Mouse (Mus musculus) stomach, embryonic 16.5 days (tissue): ENCODE data around the gene Nudt14. TPM values are rescaled to one million over a fixed set of nuclear protein-coding genes. Genes with fewer than 3 reads are reported as not detected.

Experiments used
- ATAC-seq: fragments of 200-750 bp; cut with Nextera tagmentation; 2 replicates; pipeline ENCODE4 v1.8.0; 2017; ENCODE audit warnings: moderate number of reproducible peaks, moderate TSS enrichment; ENCODE audit not compliant: insufficient read depth, low FRiP score
- H3K27ac ChIP-seq: fragments of 300-500 bp; sonication (generic); 2 replicates; pipeline ENCODE4 v1.5.1; 2014; ENCODE audit warnings: low read length
- H3K27me3 ChIP-seq: fragments of 300-500 bp; sonication (generic); 2 replicates; pipeline ENCODE4 v1.6.1; 2014; ENCODE audit warnings: low read length, control low read depth, mixed read lengths; ENCODE audit not compliant: control insufficient read depth, insufficient read depth
- H3K36me3 ChIP-seq: fragments of 300-500 bp; sonication (generic); 2 replicates; pipeline ENCODE4 v1.6.1; 2014; ENCODE audit warnings: low read length; ENCODE audit not compliant: control insufficient read depth, insufficient read depth
- H3K4me1 ChIP-seq: fragments of 300-500 bp; sonication (generic); 2 replicates; pipeline ENCODE4 v1.6.1; 2014; ENCODE audit warnings: low read length, control low read depth, mixed read lengths; ENCODE audit not compliant: control insufficient read depth, insufficient read depth
- H3K4me2 ChIP-seq: fragments of 300-500 bp; sonication (generic); 2 replicates; pipeline ENCODE4 v1.6.1; 2014; ENCODE audit warnings: low read depth, low read length, mixed read lengths
- H3K4me3 ChIP-seq: fragments of 300-500 bp; sonication (generic); replicated peaks from 2 replicates; pipeline ENCODE4 v1.5.1; 2014; ENCODE audit warnings: mild to moderate bottlenecking, low read length
- H3K9ac ChIP-seq: fragments of 300-500 bp; sonication (generic); 2 replicates; pipeline ENCODE4 v1.6.1; 2014; ENCODE audit warnings: low read length
- H3K9me3 ChIP-seq: fragments of 300-500 bp; sonication (generic); replicated peaks from 2 replicates; pipeline ENCODE4 v1.6.1; 2016; ENCODE audit warnings: low read length, control low read depth; ENCODE audit not compliant: control insufficient read depth
- WGBS: fragments of 180-500 bp; shearing (Covaris S2); extraction: QIAGEN DNeasy Blood & Tissue Kit; methylation state at CpG from one replicate; pipeline ENCODE4 v1.1.7; 2014; 5-methylcytosine and 5-hydroxymethylcytosine counted together
- polyA plus RNA-seq: library from polyadenylated mRNA; unstranded; fragments of >200 nt; fragmentation: Nextera tagmentation; extraction: Ambion mirVana; gene quantifications from 2 replicates; pipeline ENCODE4 v1.2.1, GENCODE M21; 2015

Gene Nudt14
- polyA plus RNA-seq, 1 experiment from 2014 or later, result 80.2 TPM

DNA sequence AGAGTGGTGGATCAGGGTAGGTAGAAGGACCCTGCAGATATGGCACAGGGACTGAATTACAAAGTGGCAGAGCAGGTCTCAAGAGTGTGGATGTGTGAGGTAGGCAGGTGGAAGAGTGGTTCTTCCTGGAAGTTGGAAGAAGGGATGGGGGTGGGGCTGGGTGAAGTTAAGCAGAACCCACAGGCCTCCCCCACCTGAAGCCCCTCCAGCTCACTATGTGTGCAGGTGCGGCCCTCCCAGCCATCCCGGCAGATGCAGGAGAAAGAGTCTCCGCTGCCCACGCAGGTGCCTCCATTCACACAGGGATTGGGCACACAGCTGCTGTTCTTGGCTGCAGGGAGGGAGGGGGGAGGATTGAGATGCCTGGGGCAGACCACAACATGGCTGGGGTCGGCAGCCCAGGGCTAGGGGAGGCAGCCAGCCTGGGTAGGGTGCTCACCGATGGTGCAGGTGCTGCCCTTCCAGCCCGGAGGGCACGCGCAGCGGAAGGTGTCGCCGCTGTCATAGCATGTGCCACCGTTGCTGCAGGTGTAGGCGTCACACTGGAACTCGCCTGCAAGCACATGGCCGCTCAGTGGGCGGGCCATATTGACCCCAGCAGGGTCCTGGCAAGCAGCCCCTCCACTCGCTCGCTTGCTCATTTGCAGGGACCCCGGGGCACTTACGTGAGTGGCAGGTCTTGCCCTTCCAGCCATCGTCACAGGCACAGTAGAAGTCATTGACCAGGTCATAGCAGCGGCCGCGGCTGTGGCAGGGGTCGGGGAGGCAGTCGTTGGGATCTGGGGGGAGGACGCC lies 28.8 kb downstream of the Nudt14 start:
- Histone ChIP-seq H3K36me3 (no peaks in the 10 kb centered on the region), H3K9me3 (no peaks in the 10 kb centered on the region), H3K4me3 (no peak overlapping the region), H3K27ac (no peak overlapping the region), H3K9ac (no peak overlapping the region), H3K4me1 (no peaks in the 10 kb centered on the region), H3K27me3 (no peaks in the 10 kb centered on the region), H3K4me2 (no peak overlapping the region)
- no peak for ATAC-seq
- 89% methylated on average over 28 of the region's 28 CpGs for WGBS

DNA sequence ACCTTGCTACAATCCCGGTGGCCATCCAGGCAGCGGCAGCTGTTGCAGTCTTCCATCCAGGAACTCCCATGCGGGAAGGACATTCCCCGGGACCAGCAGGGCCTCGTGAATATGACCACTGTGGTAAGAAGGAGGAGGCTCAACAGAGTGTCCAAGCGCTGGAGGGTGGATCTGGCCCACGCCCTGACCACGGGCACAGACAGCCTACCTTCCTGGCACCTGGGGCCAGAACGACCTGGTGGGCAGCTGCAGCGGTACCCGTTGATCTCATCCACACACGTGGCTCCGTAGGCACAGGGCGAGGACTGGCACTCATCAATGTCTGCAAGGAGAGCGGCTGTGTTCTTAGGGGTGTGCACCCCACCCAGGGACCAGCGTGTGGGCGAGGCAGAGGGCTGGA lies 30.2 kb downstream of the Nudt14 start:
- Histone ChIP-seq H3K4me3 (no peak overlapping the region), H3K4me1 (no peaks in the 10 kb centered on the region), H3K9me3 (no peaks in the 10 kb centered on the region), H3K36me3 (no peaks in the 10 kb centered on the region), H3K4me2 (no peak overlapping the region), H3K27ac (no peak overlapping the region), H3K27me3 (no peaks in the 10 kb centered on the region), H3K9ac (no peak overlapping the region)
- WGBS, result 87% methylated on average over 17 of the region's 17 CpGs
- no peak for ATAC-seq

DNA sequence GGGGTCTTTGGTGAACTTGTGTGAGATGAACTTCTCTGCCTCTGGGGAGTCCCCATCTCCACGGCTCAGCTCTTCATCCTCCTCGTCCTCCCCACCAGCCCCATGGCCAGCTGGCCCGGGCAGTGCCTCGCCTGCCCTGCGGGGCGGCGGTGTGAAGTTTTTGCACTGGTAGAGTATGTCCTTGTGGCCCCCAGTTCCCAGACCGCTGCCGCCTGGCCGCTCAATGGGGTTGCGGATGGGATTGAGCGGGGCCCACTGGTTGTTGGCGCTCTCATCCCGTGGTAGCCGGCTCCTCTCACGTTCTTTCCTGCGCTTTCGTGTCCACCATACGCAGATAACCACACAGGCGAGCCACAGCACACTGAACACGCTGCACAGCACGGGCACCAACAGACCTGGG lies 32.9 kb downstream of the Nudt14 start:
- no peaks in the 10 kb centered on the region for H3K9me3 ChIP-seq
- WGBS, result 91% methylated on average over 22 of the region's 22 CpGs
- no peak overlapping the region for H3K4me2 ChIP-seq
- no peaks in the 10 kb centered on the region for H3K4me1 ChIP-seq
- H3K27ac ChIP-seq, result no peak overlapping the region
- no peak for ATAC-seq
- no peak overlapping the region for H3K9ac ChIP-seq
- H3K36me3 ChIP-seq, result no peaks in the 10 kb centered on the region
- no peaks in the 10 kb centered on the region for H3K27me3 ChIP-seq
- H3K4me3 ChIP-seq, result no peak overlapping the region

DNA sequence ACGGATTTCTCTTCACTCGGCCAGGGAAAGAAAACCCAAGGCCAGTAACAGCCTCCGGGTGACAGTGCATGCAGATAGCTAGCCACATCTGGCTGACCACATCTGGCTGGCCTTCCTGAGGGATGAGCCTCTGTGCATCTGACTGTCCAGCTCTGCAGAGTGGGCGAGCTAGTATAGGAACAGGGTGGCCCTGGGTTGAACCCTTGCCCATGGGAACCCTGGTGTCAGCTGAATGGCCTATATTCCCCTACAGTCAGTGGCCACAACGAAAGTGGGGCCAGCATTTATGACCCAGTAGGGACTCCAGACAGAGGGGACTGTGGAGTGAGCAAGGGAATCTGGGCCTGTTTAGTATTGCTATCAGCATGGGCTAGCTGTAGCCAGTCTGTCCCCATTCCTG lies 36.9 kb downstream of the Nudt14 start:
- Histone ChIP-seq H3K9ac (no peak overlapping the region), H3K9me3 (no peaks in the 10 kb centered on the region), H3K27ac (no peak overlapping the region), H3K4me3 (no peak overlapping the region), H3K36me3 (no peaks in the 10 kb centered on the region), H3K4me2 (no peak overlapping the region), H3K4me1 (no peaks in the 10 kb centered on the region), H3K27me3 (no peaks in the 10 kb centered on the region)
- ATAC-seq, result no peak
- WGBS, result 81% methylated on average over 5 of the region's 5 CpGs

DNA sequence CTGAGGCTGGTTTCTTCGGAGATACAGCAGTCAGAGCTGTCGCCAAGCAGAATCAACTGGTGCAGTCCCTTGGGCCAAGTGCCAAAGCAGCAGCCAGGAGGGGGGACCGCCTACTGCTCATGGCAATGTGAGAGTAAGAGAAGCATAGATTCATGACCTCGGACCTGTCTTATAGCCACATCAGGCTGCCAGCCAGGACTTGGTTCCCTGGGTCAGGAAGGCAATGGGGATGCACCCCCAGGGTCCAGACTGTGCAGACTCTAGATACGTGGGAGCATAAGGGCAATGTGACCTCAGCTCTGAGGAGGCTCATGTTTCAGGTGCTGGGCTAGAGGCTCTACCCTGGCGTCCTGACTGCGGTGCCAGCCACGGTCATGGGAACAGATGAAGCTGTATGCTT lies 38.0 kb downstream of the Nudt14 start:
- no peaks in the 10 kb centered on the region for H3K4me1 ChIP-seq
- H3K9ac ChIP-seq, result no peak overlapping the region
- no peaks in the 10 kb centered on the region for H3K36me3 ChIP-seq
- H3K27me3 ChIP-seq, result no peaks in the 10 kb centered on the region
- no peak overlapping the region for H3K4me2 ChIP-seq
- ATAC-seq, result no peak
- H3K9me3 ChIP-seq, result no peaks in the 10 kb centered on the region
- H3K4me3 ChIP-seq, result no peak overlapping the region
- no peak overlapping the region for H3K27ac ChIP-seq
- WGBS, result 63% methylated on average over 8 of the region's 8 CpGs

DNA sequence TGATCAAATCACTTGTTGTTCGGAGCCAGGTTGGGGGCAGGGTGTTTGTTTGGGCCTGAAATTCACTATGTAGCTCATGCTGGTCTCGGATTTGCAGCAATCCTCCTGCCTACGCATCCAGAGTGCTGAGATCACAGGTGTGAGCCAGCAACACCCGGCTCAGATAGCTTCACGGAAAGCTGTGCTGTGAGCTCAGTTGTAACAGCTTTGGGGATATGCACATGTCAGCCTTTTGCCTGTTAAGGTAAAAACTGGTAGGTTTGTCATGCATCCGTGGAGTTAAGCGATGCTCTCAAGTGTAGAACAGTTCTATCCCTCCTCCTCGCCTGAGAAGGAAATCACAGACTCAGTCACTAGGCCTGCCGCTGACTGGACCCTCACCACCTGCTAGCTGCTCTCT lies 41.3 kb downstream of the Nudt14 start:
- Histone ChIP-seq H3K4me2 (no peak overlapping the region), H3K9ac (no peak overlapping the region), H3K27ac (no peak overlapping the region), H3K36me3 (no peaks in the 10 kb centered on the region), H3K9me3 (no peaks in the 10 kb centered on the region), H3K4me3 (no peak overlapping the region), H3K27me3 (no peaks in the 10 kb centered on the region; the same call in 1 of the 2 replicates), H3K4me1 (peaks cover 7% of the 10 kb centered on the region; the same call in 1 of the 2 replicates)
- WGBS, result 84% methylated on average over 9 of the region's 9 CpGs
- no peak for ATAC-seq

DNA sequence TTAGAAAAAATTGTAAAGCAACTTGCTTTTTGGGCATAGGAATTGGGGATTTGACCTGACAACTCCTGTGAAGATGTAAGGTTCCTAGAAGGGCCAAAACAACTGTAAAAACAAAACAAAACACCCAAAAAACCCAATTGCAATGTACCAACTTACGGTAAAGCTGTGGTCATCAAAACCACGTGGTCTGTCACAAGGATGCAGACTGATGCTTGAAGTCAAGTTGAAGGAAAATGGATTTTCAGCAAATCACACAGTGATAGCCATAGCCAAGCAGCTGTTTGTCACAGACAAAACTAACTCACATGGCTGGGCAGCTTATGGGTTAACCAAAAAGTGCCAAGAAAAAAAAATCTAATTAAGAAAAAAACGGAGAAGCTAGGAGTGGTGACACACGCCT lies 43.0 kb downstream of the Nudt14 start:
- no peak for ATAC-seq
- 59% methylated on average over 4 of the region's 4 CpGs for WGBS
- Histone ChIP-seq H3K4me3 (no peak overlapping the region), H3K9me3 (no peaks in the 10 kb centered on the region), H3K4me1 (peaks cover 12% of the 10 kb centered on the region; the same call in 1 of the 2 replicates), H3K27ac (no peak overlapping the region), H3K9ac (no peak overlapping the region), H3K4me2 (no peak overlapping the region), H3K27me3 (no peaks in the 10 kb centered on the region; the same call in 1 of the 2 replicates), H3K36me3 (no peaks in the 10 kb centered on the region)

DNA sequence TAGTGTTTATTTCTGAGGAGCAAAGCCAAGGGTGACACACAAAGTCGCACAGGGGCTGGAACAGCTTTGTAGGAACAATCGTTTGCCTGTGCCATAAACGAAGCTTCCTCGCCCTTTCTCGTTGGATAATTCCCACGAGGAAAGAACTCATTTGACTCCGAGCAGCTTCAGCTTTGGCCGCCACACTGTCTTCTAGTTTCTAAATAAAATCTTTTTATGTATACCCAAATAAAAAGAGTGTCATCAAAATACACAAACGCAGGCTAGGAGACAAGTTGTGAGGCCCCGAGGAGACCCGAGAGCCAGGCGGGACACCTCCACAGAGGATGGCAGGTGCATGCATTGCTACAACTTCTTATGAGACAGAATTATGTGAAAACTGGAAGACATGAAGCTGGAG lies 43.6 kb downstream of the Nudt14 start:
- WGBS, result 62% methylated on average over 12 of the region's 12 CpGs

DNA sequence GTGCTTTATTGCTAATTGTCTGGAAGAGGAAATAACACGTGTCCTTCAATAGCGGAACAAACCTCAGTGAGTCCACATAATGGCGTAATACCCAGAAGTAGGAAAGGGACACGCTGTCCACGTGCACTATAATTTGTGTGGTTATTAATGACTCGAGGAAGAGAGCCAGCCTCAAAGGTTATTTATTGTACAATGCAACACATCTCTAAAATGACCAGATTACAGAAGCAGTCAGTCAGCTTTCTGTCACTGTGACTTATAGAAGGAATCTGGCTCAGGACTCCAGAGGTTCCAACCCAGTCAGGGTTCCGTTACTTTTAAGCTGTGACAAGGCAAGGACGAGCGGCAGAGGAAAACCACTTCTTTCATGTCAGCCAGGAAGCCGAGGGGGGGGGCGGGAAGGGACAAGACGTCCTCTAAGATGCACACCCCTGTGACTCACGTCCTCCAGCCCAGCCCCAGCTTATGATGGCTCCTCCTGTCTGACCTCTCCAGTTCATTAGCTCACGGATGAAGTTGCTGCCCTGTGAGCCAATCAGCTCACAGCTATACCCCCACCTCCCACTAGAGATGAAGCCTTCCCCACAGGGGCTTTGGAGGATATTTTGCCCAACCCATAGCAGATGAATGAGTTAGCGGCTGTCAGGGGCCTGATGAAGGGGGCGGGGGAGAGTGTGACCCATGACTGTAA lies 44.3 kb downstream of the Nudt14 start:
- H3K27me3 ChIP-seq, result no peaks in the 10 kb centered on the region; the same call in 1 of the 2 replicates
- H3K9me3 ChIP-seq, result no peaks in the 10 kb centered on the region
- H3K4me2 ChIP-seq, result peak overlapping the region; percentile 32; the same call in 1 of the 2 replicates
- no peak overlapping the region for H3K4me3 ChIP-seq
- H3K4me1 ChIP-seq, result peaks cover 12% of the 10 kb centered on the region; the same call in 1 of the 2 replicates
- H3K36me3 ChIP-seq, result no peaks in the 10 kb centered on the region
- 24% methylated on average over 16 of the region's 16 CpGs for WGBS
- peak; percentile 80 for ATAC-seq
- H3K27ac ChIP-seq, result no peak overlapping the region
- H3K9ac ChIP-seq, result peak overlapping the region; percentile 31

More for the DNA sequence above, 43.6 kb downstream of the Nudt14 start:
- H3K4me3 ChIP-seq, result no peak overlapping the region
- no peak overlapping the region for H3K4me2 ChIP-seq
- no peak overlapping the region for H3K27ac ChIP-seq
- no peaks in the 10 kb centered on the region for H3K9me3 ChIP-seq
- peaks cover 12% of the 10 kb centered on the region; the same call in 1 of the 2 replicates for H3K4me1 ChIP-seq
- H3K36me3 ChIP-seq, result no peaks in the 10 kb centered on the region
- ATAC-seq, result no peak
- no peak overlapping the region for H3K9ac ChIP-seq
- no peaks in the 10 kb centered on the region; the same call in 1 of the 2 replicates for H3K27me3 ChIP-seq
